Mouse (Mus musculus) ES-CJ7 (cell line): ENCODE data around the gene Cd300ld5.
"Not testable (repeated sequence)": the region's sequence is repeated elsewhere in the genome, so short reads cannot be mapped to it uniquely, and the experiment has no call there.

Source experiments
- DNase-seq: peaks from one replicate; pipeline ENCODE4 v3.0.0; 2011; ENCODE audit warnings: low read depth, low spot score

The Cd300ld5 gene

GRCm38 (mm10) chr11:115037669-115038068, at the start of gene Cd300ld5:
Cd300ld5 (minus strand) TSS chr11:115037769.
- DNase-seq: not testable (repeated sequence)

- DNase-seq: no peak
Observed at GRCm38 (mm10) chr11:115086213-115086612, 48.6 kb upstream of the Cd300ld5 start.

- no peak for DNase-seq
Observed at GRCm38 (mm10) chr11:115085064-115085463, 47.5 kb upstream of the Cd300ld5 start.

GRCm38 (mm10) chr11:115084595-115084994, 47.0 kb upstream of the Cd300ld5 start:
- DNase-seq: peak; percentile 25

GRCm38 (mm10) chr11:115083376-115084139, 46.0 kb upstream of the Cd300ld5 start:
- peak; percentile 79 for DNase-seq

GRCm38 (mm10) chr11:115082196-115082595, 44.6 kb upstream of the Cd300ld5 start:
- no peak for DNase-seq

- DNase-seq: peak; percentile 39
Observed at GRCm38 (mm10) chr11:115081373-115081772, 43.8 kb upstream of the Cd300ld5 start.

GRCm38 (mm10) chr11:115080886-115081285, 43.3 kb upstream of the Cd300ld5 start:
- DNase-seq: peak; percentile 84

GRCm38 (mm10) chr11:115078680-115079079, 41.1 kb upstream of the Cd300ld5 start:
- no peak for DNase-seq

- DNase-seq: no peak
Observed at GRCm38 (mm10) chr11:115077436-115077835, 39.9 kb upstream of the Cd300ld5 start.

- no peak for DNase-seq
Observed at GRCm38 (mm10) chr11:115075859-115076258, 38.3 kb upstream of the Cd300ld5 start.

GRCm38 (mm10) chr11:115075407-115075806, 37.8 kb upstream of the Cd300ld5 start:
- no peak for DNase-seq

GRCm38 (mm10) chr11:115073002-115073401, 35.4 kb upstream of the Cd300ld5 start:
- DNase-seq: no peak

- DNase-seq: no peak
Observed at GRCm38 (mm10) chr11:115071631-115072294, 34.2 kb upstream of the Cd300ld5 start.

- peak; percentile 90 for DNase-seq
Observed at GRCm38 (mm10) chr11:115071015-115071551, 33.5 kb upstream of the Cd300ld5 start.

- DNase-seq: no peak
Observed at GRCm38 (mm10) chr11:115066768-115067167, 29.2 kb upstream of the Cd300ld5 start.

GRCm38 (mm10) chr11:115062077-115062476, 24.5 kb upstream of the Cd300ld5 start, which contains the start of gene Cd300e:
Cd300e (minus strand) TSS chr11:115062177.
- no peak for DNase-seq

- no peak for DNase-seq
Observed at GRCm38 (mm10) chr11:115059797-115060196, 22.2 kb upstream of the Cd300ld5 start.

- no peak for DNase-seq
Observed at GRCm38 (mm10) chr11:115058701-115059100, 21.1 kb upstream of the Cd300ld5 start.

GRCm38 (mm10) chr11:115054537-115054936, 17.0 kb upstream of the Cd300ld5 start:
- no peak for DNase-seq

- DNase-seq: peak; percentile 35
Observed at GRCm38 (mm10) chr11:115052991-115053390, 15.4 kb upstream of the Cd300ld5 start.

GRCm38 (mm10) chr11:115052206-115052605, 14.6 kb upstream of the Cd300ld5 start:
- peak; percentile 86 for DNase-seq
